Mouse (Mus musculus) heart, postnatal 0 days (tissue): ENCODE data around the gene Zbp1. TPM values are rescaled to one million over a fixed set of nuclear protein-coding genes. Genes with fewer than 3 reads are reported as not detected.

Experiments
- ATAC-seq: fragments of 200-750 bp; cut with Nextera tagmentation; 2 replicates; pipeline ENCODE4 v1.8.0; 2017; ENCODE audit warnings: low read depth, moderate number of reproducible peaks, moderate library complexity; ENCODE audit not compliant: insufficient read depth
- DNase-seq: peaks from one replicate; pipeline ENCODE4 v3.0.0-alpha.2; 2016; ENCODE audit warnings: low spot score
- H3K27ac ChIP-seq: fragments of 300-500 bp; sonication (generic); 2 replicates; pipeline ENCODE4 v1.5.1; 2014; ENCODE audit warnings: low read depth, mild to moderate bottlenecking
- H3K27me3 ChIP-seq: fragments of 300-500 bp; sonication (generic); 2 replicates; pipeline ENCODE4 v1.6.1; 2014; ENCODE audit warnings: low read length, mixed read lengths; ENCODE audit not compliant: control insufficient read depth, insufficient read depth
- H3K36me3 ChIP-seq: fragments of 300-500 bp; sonication (generic); replicated peaks from 2 replicates; pipeline ENCODE4 v1.6.1; 2014; ENCODE audit warnings: low read length, mixed read lengths; ENCODE audit not compliant: control insufficient read depth, insufficient read depth
- H3K4me1 ChIP-seq: fragments of 300-500 bp; sonication (generic); 2 replicates; pipeline ENCODE4 v1.6.1; 2014; ENCODE audit warnings: antibody characterized with exemption; ENCODE audit not compliant: control insufficient read depth, insufficient read depth
- H3K4me2 ChIP-seq: fragments of 300-500 bp; sonication (generic); 2 replicates; pipeline ENCODE4 v1.6.1; 2014; ENCODE audit warnings: low read depth, mild to moderate bottlenecking, low read length, moderate library complexity
- H3K4me3 ChIP-seq: fragments of 300-500 bp; sonication (generic); 2 replicates; pipeline ENCODE4 v1.5.1; 2014; ENCODE audit warnings: low read depth, low read length
- H3K9ac ChIP-seq: fragments of 300-500 bp; sonication (generic); replicated peaks from 2 replicates; pipeline ENCODE4 v1.6.1; 2014; ENCODE audit warnings: low read depth, low read length, mixed read lengths
- H3K9me3 ChIP-seq: fragments of 300-500 bp; sonication (generic); replicated peaks from 2 replicates; pipeline ENCODE4 v1.6.1; 2016; ENCODE audit warnings: low read length; ENCODE audit not compliant: control insufficient read depth
- CTCF ChIP-seq: IDR thresholded peaks from 2 replicates; pipeline ENCODE4 v1.5.1; 2016; ENCODE audit warnings: antibody characterized with exemption, control low read depth, low read depth
- EP300 ChIP-seq: IDR thresholded peaks from 2 replicates; pipeline ENCODE4 v1.6.1; 2016; ENCODE audit warnings: antibody characterized with exemption, low read depth
- WGBS: fragments of 180-500 bp; shearing (Covaris S2); extraction: QIAGEN DNeasy Blood & Tissue Kit; methylation state at CpG from one replicate; pipeline ENCODE4 v1.1.7; 2014; 5-methylcytosine and 5-hydroxymethylcytosine counted together
- polyA plus RNA-seq: library from polyadenylated mRNA; unstranded; fragments of >200 nt; fragmentation: Nextera tagmentation; extraction: Ambion mirVana; gene quantifications from 2 replicates; pipeline ENCODE4 v1.2.1, GENCODE M21; 2015
- total RNA-seq: library from RNA; depleted of rRNA; stranded (reverse); fragments of >200 nt; gene quantifications from 2 replicates; pipeline ENCODE4 v1.2.3, GENCODE M21; 2014; ENCODE audit warnings: low replicate concordance

Zbp1 gene
- total and polyA plus RNA-seq, 2 experiments from 2014 or later, result 1.1 to 3.1 TPM

- Histone ChIP-seq H3K9me3 (no peaks in the 10 kb centered on the region), H3K4me2 (no peak overlapping the region), H3K27me3 (no peaks in the 10 kb centered on the region), H3K4me1 (no peaks in the 10 kb centered on the region), H3K36me3 (no peaks in the 10 kb centered on the region), H3K4me3 (no peak overlapping the region), H3K9ac (no peak overlapping the region), H3K27ac (no peak overlapping the region)
- WGBS, result 82% methylated on average over 10 of the region's 10 CpGs
- DNase-seq, result no peak
- TF ChIP-seq EP300, result no peak
- TF ChIP-seq CTCF, result no peak
- no peak for ATAC-seq
These were observed 53.8 kb downstream of the Zbp1 start for GRCm38 (mm10) chr2:173164946-173165345.

GRCm38 (mm10) chr2:173164358-173164757 lies 54.4 kb downstream of the Zbp1 start:
- DNase-seq (no peak), ATAC-seq (no peak)
- 34% methylated on average over 2 of the region's 2 CpGs for WGBS
- Histone ChIP-seq H3K4me3 (no peak overlapping the region), H3K27ac (no peak overlapping the region), H3K27me3 (no peaks in the 10 kb centered on the region), H3K4me1 (no peaks in the 10 kb centered on the region), H3K9me3 (no peaks in the 10 kb centered on the region), H3K4me2 (no peak overlapping the region), H3K36me3 (no peaks in the 10 kb centered on the region), H3K9ac (no peak overlapping the region)
- TF ChIP-seq EP300, result no peak
- peak; percentile 57 for TF ChIP-seq CTCF

GRCm38 (mm10) chr2:173163380-173163779 lies 55.3 kb downstream of the Zbp1 start:
- DNase-seq (no peak), ATAC-seq (no peak)
- no peak overlapping the region for H3K4me2 ChIP-seq
- H3K9me3 ChIP-seq, result no peaks in the 10 kb centered on the region
- no peaks in the 10 kb centered on the region for H3K36me3 ChIP-seq
- H3K27me3 ChIP-seq, result no peaks in the 10 kb centered on the region
- H3K4me3 ChIP-seq, result no peak overlapping the region
- 83% methylated on average over 8 of the region's 8 CpGs for WGBS
- no peak overlapping the region for H3K27ac ChIP-seq
- no peak for TF ChIP-seq EP300
- TF ChIP-seq CTCF, result no peak
- no peaks in the 10 kb centered on the region for H3K4me1 ChIP-seq
- no peak overlapping the region for H3K9ac ChIP-seq

- 50% methylated on average over 24 of the region's 24 CpGs for WGBS
- Histone ChIP-seq H3K36me3 (no peaks in the 10 kb centered on the region), H3K27ac (peak overlapping the region; percentile 44; the same call in 1 of the 2 replicates), H3K27me3 (no peaks in the 10 kb centered on the region), H3K9ac (no peak overlapping the region), H3K4me2 (no peak overlapping the region), H3K9me3 (no peaks in the 10 kb centered on the region), H3K4me1 (no peaks in the 10 kb centered on the region), H3K4me3 (no peak overlapping the region)
- peak; percentile 79 for DNase-seq
- ATAC-seq, result peak; percentile 82
- TF ChIP-seq CTCF (peak; percentile 77), EP300 (no peak)
These were observed 59.1 kb downstream of the Zbp1 start for GRCm38 (mm10) chr2:173159354-173160311.

- Histone ChIP-seq H3K9me3 (no peaks in the 10 kb centered on the region), H3K4me1 (no peaks in the 10 kb centered on the region), H3K36me3 (no peaks in the 10 kb centered on the region), H3K9ac (no peak overlapping the region), H3K27ac (no peak overlapping the region), H3K27me3 (no peaks in the 10 kb centered on the region), H3K4me2 (no peak overlapping the region), H3K4me3 (no peak overlapping the region)
- no peak for DNase-seq
- 82% methylated on average over 19 of the region's 19 CpGs for WGBS
- no peak for ATAC-seq
- TF ChIP-seq CTCF (no peak), EP300 (no peak)
These were observed 60.2 kb downstream of the Zbp1 start for GRCm38 (mm10) chr2:173158390-173159055.
